Mouse (Mus musculus) liver, embryonic 11.5 days (tissue): ENCODE results near the gene Pisd. TPM values are rescaled to one million over a fixed set of nuclear protein-coding genes. Genes with fewer than 3 reads are reported as not detected.
"Not testable (repeated sequence)": the region's sequence is repeated elsewhere in the genome, so short reads cannot be mapped to it uniquely, and the experiment has no call there.

Experiments
- ATAC-seq: fragments of 200-750 bp; cut with Nextera tagmentation; replicated peaks from 2 replicates; pipeline ENCODE4 v1.8.0; 2017; ENCODE audit warnings: moderate number of reproducible peaks, mild to moderate bottlenecking, moderate TSS enrichment, moderate library complexity; ENCODE audit not compliant: low FRiP score
- DNase-seq: peaks from one replicate; pipeline ENCODE4 v3.0.0-alpha.2; 2017; ENCODE audit warnings: low spot score
- H3K27ac ChIP-seq: fragments of 300-500 bp; sonication (generic); 2 replicates; pipeline ENCODE4 v1.5.1; 2014; ENCODE audit warnings: mild to moderate bottlenecking, low read depth, low read length, control low read depth
- H3K27me3 ChIP-seq: fragments of 300-500 bp; sonication (generic); replicated peaks from 2 replicates; pipeline ENCODE4 v1.6.1; 2014; ENCODE audit warnings: low read length, mixed read lengths; ENCODE audit not compliant: control insufficient read depth, insufficient read depth
- H3K36me3 ChIP-seq: fragments of 300-500 bp; sonication (generic); 2 replicates; pipeline ENCODE4 v1.6.1; 2014; ENCODE audit warnings: mild to moderate bottlenecking, low read length, moderate library complexity, mixed read lengths; ENCODE audit not compliant: control insufficient read depth, insufficient read depth
- H3K4me1 ChIP-seq: fragments of 300-500 bp; sonication (generic); replicated peaks from 2 replicates; pipeline ENCODE4 v1.6.1; 2014; ENCODE audit warnings: low read length, mixed read lengths; ENCODE audit not compliant: control insufficient read depth, insufficient read depth
- H3K4me2 ChIP-seq: fragments of 300-500 bp; sonication (generic); 2 replicates; pipeline ENCODE4 v1.6.1; 2014; ENCODE audit warnings: mild to moderate bottlenecking, control low read depth, moderate library complexity
- H3K4me3 ChIP-seq: fragments of 300-500 bp; sonication (generic); 2 replicates; pipeline ENCODE4 v1.5.1; 2014; ENCODE audit warnings: low read depth, low read length, control low read depth
- H3K9ac ChIP-seq: fragments of 300-500 bp; sonication (generic); 2 replicates; pipeline ENCODE4 v1.6.1; 2014; ENCODE audit warnings: low read depth, low read length, control low read depth
- H3K9me3 ChIP-seq: fragments of 300-500 bp; sonication (generic); 2 replicates; pipeline ENCODE4 v1.6.1; 2016; ENCODE audit warnings: low read length, inconsistent platforms, mixed read lengths; ENCODE audit not compliant: control insufficient read depth
- WGBS: fragments of 180-500 bp; shearing (Covaris S2); extraction: QIAGEN DNeasy Blood & Tissue Kit; methylation state at CpG from one replicate; pipeline ENCODE4 v1.1.7; 2014; 5-methylcytosine and 5-hydroxymethylcytosine counted together
- polyA plus RNA-seq: library from polyadenylated mRNA; unstranded; fragments of >200 nt; fragmentation: Nextera tagmentation; extraction: Ambion mirVana; gene quantifications from 2 replicates; pipeline ENCODE4 v1.2.1, GENCODE M21; 2014

The Pisd gene
- polyA plus RNA-seq, 1 experiment from 2014 or later = 61.0 TPM

DNA sequence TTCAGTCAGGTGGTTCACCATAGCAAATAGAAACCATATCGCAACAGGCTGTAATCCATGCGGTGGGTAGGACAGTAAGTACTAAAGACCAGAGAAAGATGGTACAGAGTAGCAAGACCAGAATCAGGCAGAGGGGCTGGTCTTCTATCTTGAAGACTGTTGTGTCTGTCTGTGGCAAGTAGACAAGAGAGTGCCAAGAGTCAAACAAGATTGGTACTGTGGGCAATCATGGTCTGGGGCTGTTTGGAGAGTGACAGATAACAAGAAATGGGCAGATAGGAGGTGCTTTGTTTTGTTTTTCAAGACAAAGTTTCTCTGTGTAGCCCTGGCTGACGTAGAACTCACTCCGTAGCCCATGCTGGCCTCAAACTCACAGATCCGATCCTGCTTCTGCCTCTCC lies 3.9 kb downstream of the Pisd start:
- Histone ChIP-seq H3K27ac (no peak overlapping the region), H3K36me3 (0 out of 2 replicates have a peak, but pooled peaks cover 2% of the 10 kb centered on the region), H3K4me1 (peaks cover 5% of the 10 kb centered on the region), H3K9ac (no peak overlapping the region), H3K9me3 (no peaks in the 10 kb centered on the region), H3K4me3 (no peak overlapping the region), H3K27me3 (no peaks in the 10 kb centered on the region), H3K4me2 (no peak overlapping the region)
- DNase-seq (no peak), ATAC-seq (no peak)
- 85% methylated on average over 5 of the region's 5 CpGs for WGBS

DNA sequence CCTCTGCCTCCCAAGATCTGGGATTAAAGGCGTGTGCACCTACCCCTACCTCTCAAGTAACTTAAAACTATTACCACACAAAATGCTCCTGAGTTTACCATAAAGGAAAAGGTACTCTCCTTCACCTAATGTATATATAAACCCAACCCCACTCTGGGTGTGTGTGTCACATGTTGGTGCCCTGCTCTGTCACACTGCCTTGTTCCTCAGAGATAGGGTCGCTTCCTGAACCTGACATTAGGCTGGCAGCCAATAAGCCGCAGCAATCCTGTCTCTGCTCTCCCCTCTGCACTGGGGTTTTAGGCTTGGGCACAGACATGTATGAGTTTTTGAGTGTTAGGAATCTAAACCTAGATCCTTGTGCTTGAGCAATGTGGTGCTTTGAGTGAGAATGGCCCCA lies 7.3 kb downstream of the Pisd start:
- no peaks in the 10 kb centered on the region for H3K9me3 ChIP-seq
- no peaks in the 10 kb centered on the region for H3K4me1 ChIP-seq
- no peak overlapping the region for H3K4me2 ChIP-seq
- no peak for ATAC-seq
- H3K27me3 ChIP-seq = no peaks in the 10 kb centered on the region
- no peak overlapping the region for H3K9ac ChIP-seq
- DNase-seq = no peak
- H3K36me3 ChIP-seq = peaks cover 2% of the 10 kb centered on the region; the same call in 1 of the 2 replicates
- H3K27ac ChIP-seq = no peak overlapping the region
- 81% methylated on average over 3 of the region's 3 CpGs for WGBS
- no peak overlapping the region for H3K4me3 ChIP-seq

DNA sequence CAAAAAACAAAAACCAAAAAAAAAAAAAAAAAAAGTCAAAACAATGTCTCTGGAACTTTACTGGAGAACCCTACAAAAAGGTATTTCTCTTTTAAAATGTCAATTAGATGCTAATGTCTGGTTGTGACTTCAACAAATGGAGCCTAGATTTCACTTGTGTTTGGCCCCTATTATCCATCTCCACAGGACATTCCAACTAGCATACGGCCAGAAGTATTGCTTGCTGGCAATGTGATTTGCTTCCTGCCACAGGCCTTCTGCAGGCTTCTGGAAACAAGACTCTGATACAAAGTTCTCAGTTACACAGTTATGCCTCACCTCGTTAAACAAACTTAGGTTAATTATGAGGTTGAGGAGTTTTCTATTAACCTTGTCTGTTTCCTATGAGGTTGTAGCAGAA lies 13.1 kb downstream of the Pisd start:
- no peaks in the 10 kb centered on the region for H3K4me1 ChIP-seq
- no peaks in the 10 kb centered on the region for H3K27me3 ChIP-seq
- WGBS = 91% methylated on average over 2 of the region's 2 CpGs
- peaks cover 2% of the 10 kb centered on the region; the same call in 1 of the 2 replicates for H3K36me3 ChIP-seq
- no peak overlapping the region for H3K9ac ChIP-seq
- ATAC-seq (no peak), DNase-seq (no peak)
- no peak overlapping the region for H3K27ac ChIP-seq
- H3K9me3 ChIP-seq = no peaks in the 10 kb centered on the region
- H3K4me2 ChIP-seq = no peak overlapping the region
- H3K4me3 ChIP-seq = no peak overlapping the region

DNA sequence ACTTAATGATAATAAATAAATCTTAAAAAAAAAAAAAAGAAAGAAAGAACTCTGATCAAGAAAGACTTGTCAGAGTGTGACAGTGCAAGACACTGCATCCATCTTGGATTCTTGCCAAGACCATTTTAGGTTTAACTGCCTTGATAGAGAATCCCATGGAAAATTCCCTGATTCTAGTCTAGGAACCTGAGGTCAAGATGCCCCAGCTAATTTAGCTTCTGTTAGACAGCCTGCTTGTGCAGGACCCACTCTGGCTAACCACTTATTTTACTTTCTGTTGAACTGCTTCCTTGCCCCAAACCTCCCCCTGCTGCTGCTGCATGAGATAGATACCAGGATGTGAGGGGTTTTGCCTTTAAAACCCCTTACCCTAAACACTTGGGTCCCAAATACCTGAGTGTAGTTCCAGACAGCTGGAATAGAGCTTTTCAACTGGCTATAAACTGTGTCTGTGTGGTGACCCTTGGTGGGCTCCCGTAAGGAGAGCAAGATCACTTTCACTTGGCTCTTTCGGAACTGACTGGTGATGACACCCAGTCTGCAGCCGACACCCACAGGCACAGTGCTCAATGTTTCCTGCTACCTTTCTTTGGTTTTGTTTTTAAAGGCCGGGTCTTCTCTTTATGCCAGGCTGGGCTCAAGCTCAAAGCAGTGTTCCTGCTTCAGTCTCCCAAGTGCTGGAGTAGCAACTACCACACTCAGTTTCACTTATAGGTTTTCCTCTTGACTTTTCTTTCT lies 17.6 kb downstream of the Pisd start:
- no peaks in the 10 kb centered on the region; the same call in 1 of the 2 replicates for H3K4me1 ChIP-seq
- 86% methylated on average over 4 of the region's 4 CpGs for WGBS
- no peak for DNase-seq

DNA sequence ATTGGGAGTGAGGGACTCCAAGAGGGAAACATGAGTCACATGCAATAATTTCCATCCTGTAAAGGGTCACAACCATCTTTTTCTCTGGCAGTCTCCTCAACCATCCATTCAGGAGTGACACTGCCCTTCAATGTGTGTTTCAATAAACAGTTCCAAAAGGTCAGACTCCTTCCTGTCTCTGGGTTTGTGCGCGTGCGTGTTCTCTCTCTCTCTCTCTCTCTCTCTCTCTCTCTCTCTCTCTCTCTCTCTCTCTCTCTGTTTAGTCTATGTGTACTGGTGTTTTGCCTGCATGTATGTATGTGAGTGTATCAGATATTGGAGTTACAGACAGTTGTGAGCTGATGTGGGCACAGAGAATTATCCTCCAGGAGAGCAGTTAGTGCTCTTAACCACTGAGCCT lies 18.4 kb downstream of the Pisd start:
- H3K27me3 ChIP-seq = no peaks in the 10 kb centered on the region
- H3K4me3 ChIP-seq = no peak overlapping the region
- H3K36me3 ChIP-seq = peaks cover 8% of the 10 kb centered on the region; the same call in 1 of the 2 replicates
- no peak overlapping the region for H3K9ac ChIP-seq
- H3K9me3 ChIP-seq = no peaks in the 10 kb centered on the region
- H3K4me1 ChIP-seq = no peaks in the 10 kb centered on the region; the same call in 1 of the 2 replicates
- H3K27ac ChIP-seq = no peak overlapping the region
- no peak for DNase-seq
- 66% methylated on average over 3 of the region's 3 CpGs for WGBS
- ATAC-seq = no peak
- no peak overlapping the region for H3K4me2 ChIP-seq

More for the DNA sequence above, 17.6 kb downstream of the Pisd start:
- H3K4me2 ChIP-seq = no peak overlapping the region
- no peak overlapping the region for H3K9ac ChIP-seq
- no peaks in the 10 kb centered on the region for H3K27me3 ChIP-seq
- no peak overlapping the region for H3K4me3 ChIP-seq
- peaks cover 10% of the 10 kb centered on the region; the same call in 1 of the 2 replicates for H3K36me3 ChIP-seq
- no peak overlapping the region for H3K27ac ChIP-seq
- no peak for ATAC-seq
- H3K9me3 ChIP-seq = no peaks in the 10 kb centered on the region

DNA sequence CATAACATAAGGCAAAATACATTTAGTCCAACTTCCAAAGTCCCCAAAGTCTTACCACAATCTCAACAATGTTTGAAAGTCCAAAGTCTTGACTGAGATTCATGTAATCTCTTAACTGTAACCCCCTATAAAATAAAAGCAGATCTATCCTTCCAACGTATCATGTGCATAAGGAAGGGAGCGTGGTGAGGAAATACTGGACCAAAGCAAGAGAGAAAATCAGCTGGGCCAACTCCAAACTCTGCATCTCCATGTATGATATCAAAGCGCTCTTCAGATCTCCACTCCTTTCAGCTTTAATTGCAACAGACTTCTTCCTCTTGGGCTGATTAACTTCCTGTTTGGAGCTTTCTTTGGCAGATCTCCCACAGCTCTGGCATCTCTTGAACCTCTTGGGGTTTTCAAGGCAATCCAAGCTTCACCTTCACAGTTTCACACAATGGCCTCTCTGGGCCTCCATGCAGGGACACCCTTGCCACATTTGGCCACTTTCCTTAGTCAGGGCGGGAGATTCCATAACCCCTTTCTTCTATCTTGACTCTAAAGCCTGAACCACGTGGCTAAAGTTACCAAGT lies 23.8 kb downstream of the Pisd start:
- peaks cover 10% of the 10 kb centered on the region; the same call in 1 of the 2 replicates for H3K36me3 ChIP-seq
- H3K27ac ChIP-seq = no peak overlapping the region
- H3K4me2 ChIP-seq = no peak overlapping the region
- no peak for ATAC-seq
- H3K4me1 ChIP-seq = no peaks in the 10 kb centered on the region; the same call in 1 of the 2 replicates
- H3K9me3 ChIP-seq = no peaks in the 10 kb centered on the region
- no peaks in the 10 kb centered on the region for H3K27me3 ChIP-seq
- no peak for DNase-seq
- WGBS = 78% methylated on average over 5 of the region's 5 CpGs
- H3K4me3 ChIP-seq = no peak overlapping the region
- no peak overlapping the region for H3K9ac ChIP-seq

DNA sequence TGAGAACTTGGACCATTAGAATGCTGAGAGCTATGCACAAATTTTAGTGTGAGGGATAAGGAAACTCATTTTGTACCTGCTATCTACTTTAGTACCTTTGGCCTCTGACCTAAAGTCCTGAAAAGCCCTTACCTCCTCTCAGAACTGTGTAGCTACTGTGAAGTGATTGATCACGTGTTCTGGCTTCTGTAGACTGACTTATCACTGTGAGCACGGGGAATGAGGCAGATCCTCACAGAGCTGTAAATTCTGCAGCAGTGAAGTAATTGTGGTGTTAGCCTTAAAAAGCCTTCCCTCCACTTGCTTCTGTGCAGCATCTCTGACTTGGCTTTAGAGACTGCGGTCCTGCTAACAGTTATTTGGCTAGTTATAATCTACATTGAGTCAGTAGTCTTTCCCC lies 24.7 kb downstream of the Pisd start:
- H3K4me3 ChIP-seq = no peak overlapping the region
- H3K36me3 ChIP-seq = peaks cover 10% of the 10 kb centered on the region; the same call in 1 of the 2 replicates
- WGBS = 63% methylated on average over 3 of the region's 3 CpGs
- H3K9me3 ChIP-seq = no peaks in the 10 kb centered on the region
- ATAC-seq (no peak), DNase-seq (no peak)
- no peaks in the 10 kb centered on the region; the same call in 1 of the 2 replicates for H3K4me1 ChIP-seq
- H3K9ac ChIP-seq = no peak overlapping the region
- H3K27me3 ChIP-seq = no peaks in the 10 kb centered on the region
- H3K4me2 ChIP-seq = no peak overlapping the region
- no peak overlapping the region for H3K27ac ChIP-seq

DNA sequence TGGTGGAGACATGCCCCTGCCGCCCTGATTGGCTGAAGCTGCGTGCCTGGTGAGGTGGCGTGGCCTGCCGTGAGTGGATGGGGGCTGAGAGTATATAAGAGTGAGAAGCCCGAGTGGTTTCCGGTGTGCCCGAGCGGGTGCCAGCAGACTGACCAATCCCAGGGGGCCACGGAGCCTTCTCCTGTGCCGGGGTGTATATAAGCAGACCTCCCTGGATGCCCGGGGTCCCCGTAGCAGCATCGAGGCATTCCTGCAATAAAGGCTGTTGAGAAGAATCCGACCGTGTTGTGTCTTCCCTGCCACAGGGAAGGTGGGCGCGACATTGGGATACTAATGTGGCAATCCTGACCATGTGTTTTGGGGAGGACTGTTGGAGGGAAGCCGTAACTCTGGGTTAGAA lies 25.1 kb downstream of the Pisd start:
- H3K4me3 ChIP-seq, H3K4me2 ChIP-seq, DNase-seq, H3K9me3 ChIP-seq, H3K27me3 ChIP-seq, H3K27ac ChIP-seq, H3K9ac ChIP-seq, H3K4me1 ChIP-seq, ATAC-seq: not testable (repeated sequence)
- H3K36me3 ChIP-seq = peaks cover 10% of the 10 kb centered on the region; the same call in 1 of the 2 replicates
- WGBS = 96% methylated on average over 18 of the region's 18 CpGs

DNA sequence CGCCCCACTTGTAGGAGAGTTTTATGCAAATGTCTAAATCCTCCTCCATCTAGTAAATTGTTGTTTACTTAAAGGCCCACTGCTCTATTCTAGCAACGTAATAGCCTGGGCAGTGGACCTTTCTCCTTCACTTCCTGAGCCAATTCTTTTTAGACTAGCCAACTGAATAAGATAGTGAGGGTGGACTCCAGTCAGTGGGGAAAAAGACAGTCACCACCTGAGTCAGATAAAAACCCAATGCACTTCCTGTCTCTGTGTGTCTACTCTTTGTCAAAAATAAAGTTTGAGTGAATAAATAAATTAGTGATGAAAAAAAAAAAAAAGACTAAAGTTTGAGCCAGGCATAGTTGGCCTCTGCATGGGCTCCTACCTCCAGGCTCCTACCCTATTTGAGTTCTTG lies 25.8 kb downstream of the Pisd start:
- H3K27me3 ChIP-seq = no peaks in the 10 kb centered on the region
- no peak for ATAC-seq
- H3K9me3 ChIP-seq = no peaks in the 10 kb centered on the region
- no peak overlapping the region for H3K4me2 ChIP-seq
- H3K4me1 ChIP-seq = no peaks in the 10 kb centered on the region; the same call in 1 of the 2 replicates
- peaks cover 9% of the 10 kb centered on the region; the same call in 1 of the 2 replicates for H3K36me3 ChIP-seq
- 64% methylated on average over 2 of the region's 2 CpGs for WGBS
- no peak for DNase-seq
- no peak overlapping the region for H3K9ac ChIP-seq
- no peak overlapping the region for H3K4me3 ChIP-seq
- H3K27ac ChIP-seq = no peak overlapping the region
